Mouse (Mus musculus): Measurements from ENCODE around the gene Tnk1.

DNA sequence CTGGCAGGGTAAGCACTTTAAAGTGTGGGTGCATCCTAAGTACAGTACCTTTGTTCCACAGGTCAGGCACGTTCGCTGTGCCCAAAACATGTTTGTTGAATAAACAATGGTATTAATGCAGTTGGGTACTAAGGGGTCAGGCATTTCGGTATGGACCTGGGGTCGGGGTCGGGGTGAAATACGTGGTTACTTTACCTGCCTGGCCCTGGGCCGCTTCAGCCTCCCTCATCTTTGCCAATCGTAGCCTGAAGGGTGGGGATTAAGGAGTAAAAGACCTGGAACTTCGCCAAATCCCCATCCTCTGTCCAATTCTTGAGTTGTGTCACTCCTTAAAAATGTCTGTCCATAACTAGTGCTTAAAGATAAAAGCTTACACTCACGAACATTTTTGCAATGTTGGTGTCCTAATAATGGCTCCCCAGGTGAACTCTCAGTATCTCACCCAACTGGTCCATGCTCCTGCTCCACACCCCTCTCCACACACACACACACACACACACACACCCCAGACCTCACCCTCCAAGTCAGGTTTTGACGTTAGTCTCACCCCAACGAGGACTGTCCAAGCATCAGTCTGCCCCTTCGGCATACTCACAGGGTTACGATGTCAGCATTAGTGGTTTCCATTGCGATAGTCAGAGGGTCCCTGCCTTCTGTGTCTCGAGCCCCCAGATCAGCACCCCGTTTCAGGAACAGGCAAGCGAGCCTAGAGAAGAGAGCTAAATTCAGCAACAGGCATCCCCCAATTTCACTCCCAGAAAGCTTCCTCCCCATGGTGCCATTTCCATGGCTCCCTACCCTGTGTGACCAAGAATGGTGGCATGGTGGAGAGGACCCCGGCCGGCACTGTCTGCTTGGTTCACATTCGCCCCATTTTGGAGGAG, 23.5 kb upstream of the Tnk1 start:
- TF ChIP-seq CTCF (IDR thresholded peaks at IDR 0.05; ENCODE audit: extremely low read depth, insufficient read depth, insufficient read length, insufficient replicate concordance) (no peak), POLR2A (IDR thresholded peaks at IDR 0.05; ENCODE audit: low read depth, low read length) (no peak)
